Mouse (Mus musculus) small intestine, adult 2 months (tissue): ENCODE data around the gene Meis1.

Experiments
- CTCF ChIP-seq: fragments of 200-500 bp; IDR thresholded peaks from 2 replicates; pipeline ENCODE4 v1.5.1; 2012; ENCODE audit warnings: low read depth, mild to moderate bottlenecking, control low read depth, inconsistent platforms, low read length, moderate library complexity, mixed read lengths; ENCODE audit not compliant: insufficient replicate concordance, insufficient read length; ENCODE audit errors: extremely low read depth
- POLR2A ChIP-seq: fragments of 200-500 bp; IDR thresholded peaks from 2 replicates; pipeline ENCODE4 v1.6.1; 2012; ENCODE audit warnings: low read depth, mild to moderate bottlenecking, control low read depth, inconsistent platforms, low read length, moderate library complexity

DNA sequence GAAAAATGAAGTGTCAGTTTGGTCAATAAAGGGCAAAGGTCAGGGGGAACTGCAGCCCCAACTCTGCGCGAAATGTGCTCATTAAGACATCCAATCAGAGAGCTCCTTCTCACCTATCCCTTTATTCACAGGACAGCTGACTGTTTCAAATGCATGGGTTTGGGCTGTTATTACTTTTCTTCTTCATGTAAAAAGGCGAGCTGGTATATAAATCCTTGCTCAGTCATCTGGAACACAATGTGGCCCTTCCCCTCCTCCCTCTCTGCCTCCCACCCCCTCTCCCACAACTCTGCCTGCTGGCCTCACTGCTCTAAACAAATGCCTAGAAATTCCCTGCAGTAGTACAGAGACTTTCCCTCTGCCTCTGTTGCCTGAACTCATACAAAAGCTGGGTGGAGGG is 36.5 kb downstream of the Meis1 start:
- TF ChIP-seq POLR2A (no peak), CTCF (no peak)
